Mouse (Mus musculus) cerebellum, adult 2 months (tissue): Measurements from ENCODE around the gene Phlpp1. TPM values are rescaled to one million over a fixed set of nuclear protein-coding genes. Genes with fewer than 3 reads are reported as not detected.
A peak's percentile ranks its signal among the peaks of the same experiment; 100 is the strongest.

ENCODE experiments used
- DNase-seq, 2 experiments: peaks; one replicate each; pipeline ENCODE4 v3.0.0; 2021
- H3K27ac ChIP-seq: fragments of 200-500 bp; 2 replicates; pipeline ENCODE4 v1.5.1; 2012; ENCODE audit warnings: low read length, control low read depth, inconsistent platforms; ENCODE audit not compliant: insufficient read depth
- H3K27me3 ChIP-seq: fragments of 200-500 bp; 2 replicates; pipeline ENCODE4 v1.6.1; 2012; ENCODE audit warnings: inconsistent platforms, mild to moderate bottlenecking, low read length, moderate library complexity; ENCODE audit not compliant: control insufficient read depth, insufficient read depth
- H3K4me1 ChIP-seq: fragments of 200-500 bp; 2 replicates; pipeline ENCODE4 v1.6.1; 2011; ENCODE audit warnings: low read length; ENCODE audit not compliant: control insufficient read depth, insufficient read depth
- H3K4me3 ChIP-seq: fragments of 200-500 bp; replicated peaks from 2 replicates; pipeline ENCODE3; 2011; ENCODE audit warnings: mild to moderate bottlenecking, low read depth, low read length, control low read depth; ENCODE audit not compliant: insufficient read depth
- CTCF ChIP-seq: fragments of 200-500 bp; IDR thresholded peaks from 2 replicates; pipeline ENCODE4 v1.5.1; 2011; ENCODE audit warnings: low read depth, mild to moderate bottlenecking, control low read depth, low read length, moderate library complexity, borderline replicate concordance; ENCODE audit not compliant: insufficient read depth
- POLR2A ChIP-seq: fragments of 200-500 bp; IDR thresholded peaks from 2 replicates; pipeline ENCODE4 v1.6.1; 2011; ENCODE audit warnings: low read length, control low read depth, borderline replicate concordance; ENCODE audit not compliant: insufficient read depth
- WGBS: fragments of 180-500 bp; shearing (Covaris S2); methylation state at CpG from one replicate; pipeline ENCODE4 v1.1.7; 2018; 5-methylcytosine and 5-hydroxymethylcytosine counted together
- polyA plus RNA-seq: library from polyadenylated mRNA; depleted of rRNA; stranded (reverse); fragments of >200 nt; gene quantifications from 2 replicates; pipeline ENCODE4 v1.2.3, GENCODE M21; 2012; rRNA removed

Phlpp1 gene
- 56.1 and 59.2 TPM in 2 replicates for polyA plus RNA-seq

GRCm38 (mm10) chr1:106171241-106172220 is at the start of gene Phlpp1:
Gene Phlpp1 (plus strand): TSS chr1:106171752.
- H3K4me3 ChIP-seq, result peak within 1 kb of the TSS; percentile 63
- peaks cover 3% of the 10 kb centered on the region; the same call in 1 of the 2 replicates for H3K4me1 ChIP-seq
- H3K27me3 ChIP-seq, result no peaks in the 10 kb centered on the region
- WGBS, result under 1% methylated on average over 95 of the region's 113 CpGs
- peak; percentile 100 for DNase-seq
- TF ChIP-seq POLR2A (peak; percentile 33; the same call in 1 of the 2 replicates), CTCF (peak; percentile 81)
- H3K27ac ChIP-seq, result peak within 1 kb of the TSS; percentile 88

GRCm38 (mm10) chr1:106126601-106127000 is 45.0 kb upstream of the Phlpp1 start:
- no peak overlapping the region for H3K4me3 ChIP-seq
- no peak for TF ChIP-seq POLR2A
- TF ChIP-seq CTCF, result no peak
- no peaks in the 10 kb centered on the region for H3K4me1 ChIP-seq
- H3K27ac ChIP-seq, result no peak overlapping the region
- WGBS, result 94% methylated on average over 3 of the region's 3 CpGs
- DNase-seq, result no peak
- no peaks in the 10 kb centered on the region for H3K27me3 ChIP-seq

DNA sequence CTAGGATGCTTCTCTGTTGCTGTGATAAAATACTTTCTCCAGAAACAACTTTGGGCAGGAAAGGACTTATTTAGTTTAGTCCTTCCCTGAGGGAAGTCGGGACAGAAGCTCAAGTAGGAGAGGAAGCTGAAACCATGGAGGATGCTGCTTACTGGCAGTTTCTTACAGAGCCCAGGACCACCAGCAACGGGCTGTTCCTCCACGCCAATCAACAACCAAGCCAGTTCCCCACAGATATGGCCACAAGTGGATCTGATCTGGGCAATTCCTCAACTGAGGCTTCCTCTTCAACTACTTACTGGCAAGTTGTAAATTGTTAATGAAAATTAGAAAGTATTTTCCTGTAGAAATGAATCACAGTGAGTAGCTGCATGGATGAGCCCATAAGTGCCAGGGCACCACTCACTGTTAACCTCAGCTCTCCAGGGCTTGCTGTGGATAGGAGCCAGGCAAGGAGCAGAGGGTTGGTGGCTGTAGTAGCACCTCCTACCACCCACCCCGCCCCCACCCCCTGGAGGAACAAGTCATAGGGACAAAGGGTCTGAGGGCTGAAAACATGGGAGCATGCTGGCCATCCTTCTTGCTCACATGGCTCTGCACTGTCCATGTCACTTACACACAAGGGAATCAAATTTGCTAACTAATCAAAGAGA is 39.7 kb upstream of the Phlpp1 start:
- TF ChIP-seq CTCF (no peak), POLR2A (no peak)
- WGBS, result 53% methylated on average over 4 of the region's 4 CpGs
- DNase-seq, result no peak
- Histone ChIP-seq H3K4me3 (no peak overlapping the region), H3K4me1 (no peaks in the 10 kb centered on the region), H3K27ac (no peak overlapping the region), H3K27me3 (no peaks in the 10 kb centered on the region)

DNA sequence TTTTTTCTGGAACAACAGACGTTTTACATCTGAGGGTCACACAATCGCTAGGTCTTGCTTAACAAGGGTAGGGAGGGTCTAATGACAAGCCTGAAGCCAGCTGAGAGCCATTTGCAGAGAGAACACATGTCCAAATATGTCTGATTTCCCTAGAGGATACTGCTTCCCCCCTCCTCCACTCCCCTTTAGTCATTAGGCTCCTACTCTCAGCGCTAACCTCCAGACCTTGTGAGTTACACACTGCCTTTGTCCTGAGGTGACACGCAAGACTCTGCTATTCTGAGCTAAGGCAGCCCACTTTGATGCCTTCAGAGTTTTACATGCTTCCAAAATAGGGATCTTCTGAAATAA is 39.2 kb upstream of the Phlpp1 start:
- no peak for TF ChIP-seq CTCF
- TF ChIP-seq POLR2A, result no peak
- WGBS, result 56% methylated on average over 4 of the region's 4 CpGs

GRCm38 (mm10) chr1:106138691-106139090 is 32.9 kb upstream of the Phlpp1 start:
- no peaks in the 10 kb centered on the region for H3K4me1 ChIP-seq
- TF ChIP-seq CTCF (no peak), POLR2A (no peak)
- H3K27me3 ChIP-seq, result no peaks in the 10 kb centered on the region
- 95% methylated on average over 2 of the region's 2 CpGs for WGBS
- no peak overlapping the region for H3K4me3 ChIP-seq
- no peak for DNase-seq
- H3K27ac ChIP-seq, result no peak overlapping the region

More for the DNA sequence above, 39.2 kb upstream of the Phlpp1 start:
- DNase-seq, result no peak
- Histone ChIP-seq H3K4me3 (no peak overlapping the region), H3K27me3 (no peaks in the 10 kb centered on the region), H3K4me1 (no peaks in the 10 kb centered on the region), H3K27ac (no peak overlapping the region)

DNA sequence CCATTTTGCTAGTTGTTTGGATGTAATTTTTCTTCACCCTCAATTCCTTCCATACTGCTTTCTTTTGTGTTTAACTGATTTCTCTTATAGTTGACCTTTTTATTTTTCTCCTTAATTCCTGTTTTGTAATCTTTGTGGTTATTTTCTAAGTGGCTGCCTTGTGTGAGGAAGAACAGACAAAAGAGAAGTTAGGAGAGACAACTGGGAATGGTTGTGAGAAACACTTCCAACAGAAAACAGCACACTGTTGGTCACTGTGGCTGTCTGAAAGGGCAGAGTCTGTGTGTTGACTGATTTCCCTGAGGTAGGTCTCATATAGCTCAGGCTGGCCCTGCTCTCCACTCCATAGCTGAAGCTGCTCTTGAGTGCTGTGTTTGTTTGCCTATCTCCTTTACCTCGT is 32.4 kb upstream of the Phlpp1 start:
- DNase-seq, result no peak
- TF ChIP-seq POLR2A (no peak), CTCF (no peak)
- no peaks in the 10 kb centered on the region for H3K4me1 ChIP-seq
- 85% methylated on average over 1 of the region's 1 CpGs for WGBS
- H3K4me3 ChIP-seq, result no peak overlapping the region
- no peak overlapping the region for H3K27ac ChIP-seq
- no peaks in the 10 kb centered on the region for H3K27me3 ChIP-seq

- TF ChIP-seq CTCF (no peak), POLR2A (no peak)
- no peaks in the 10 kb centered on the region for H3K4me1 ChIP-seq
Observed at GRCm38 (mm10) chr1:106142010-106142409, 29.5 kb upstream of the Phlpp1 start.

DNA sequence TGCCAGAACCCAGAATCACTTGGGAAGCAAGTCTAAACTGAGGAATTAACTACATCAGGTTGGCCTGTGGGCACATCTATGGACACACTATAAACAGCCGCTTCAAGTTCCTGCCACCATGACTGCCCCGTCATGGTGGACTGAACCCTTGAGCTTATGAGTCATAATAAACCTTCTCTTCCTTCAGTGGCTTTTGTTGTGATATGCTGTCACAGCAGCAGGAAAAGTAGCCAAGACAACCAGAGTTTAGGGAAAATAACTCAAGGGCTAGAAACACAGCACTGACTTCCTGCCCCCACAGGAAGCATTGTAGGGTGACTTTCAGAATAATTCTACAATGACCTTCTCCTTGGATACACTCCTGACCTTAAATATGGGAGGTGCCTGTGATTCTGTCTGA is 27.0 kb upstream of the Phlpp1 start:
- TF ChIP-seq POLR2A, result no peak
- TF ChIP-seq CTCF, result no peak
- H3K4me3 ChIP-seq, result no peak overlapping the region
- no peak for DNase-seq
- no peak overlapping the region for H3K27ac ChIP-seq
- H3K4me1 ChIP-seq, result no peaks in the 10 kb centered on the region
- WGBS, result 90% methylated on average over 2 of the region's 2 CpGs
- no peaks in the 10 kb centered on the region for H3K27me3 ChIP-seq

More at GRCm38 (mm10) chr1:106142010-106142409, 29.5 kb upstream of the Phlpp1 start:
- Histone ChIP-seq H3K27ac (no peak overlapping the region), H3K27me3 (no peaks in the 10 kb centered on the region), H3K4me3 (no peak overlapping the region)
- 62% methylated on average over 1 of the region's 1 CpGs for WGBS
- DNase-seq, result peak in 1 of 2 experiments; percentile 15
